Mouse (Mus musculus) neural tube, embryonic 11.5 days (tissue): ENCODE results near the gene Gm3526. TPM values are rescaled to one million over a fixed set of nuclear protein-coding genes. Genes with fewer than 3 reads are reported as not detected.
"Not testable (repeated sequence)": the region's sequence is repeated elsewhere in the genome, so short reads cannot be mapped to it uniquely, and the experiment has no call there.

Source experiments
- ATAC-seq: fragments of 200-750 bp; cut with Nextera tagmentation; 2 replicates; pipeline ENCODE4 v1.8.0; 2017; ENCODE audit warnings: moderate number of reproducible peaks, mild to moderate bottlenecking, moderate TSS enrichment, moderate library complexity; ENCODE audit not compliant: insufficient read depth, low FRiP score, low TSS enrichment
- DNase-seq: peaks from one replicate; pipeline ENCODE4 v3.0.0-alpha.2; 2015; ENCODE audit warnings: low spot score
- H3K27ac ChIP-seq: fragments of 300-500 bp; sonication (generic); 2 replicates; pipeline ENCODE4 v1.5.1; 2014; ENCODE audit warnings: low read depth, mild to moderate bottlenecking, low read length
- H3K27me3 ChIP-seq: fragments of 300-500 bp; sonication (generic); 2 replicates; pipeline ENCODE4 v1.6.1; 2014; ENCODE audit warnings: mild to moderate bottlenecking, low read length, mixed read lengths; ENCODE audit not compliant: control insufficient read depth, insufficient read depth
- H3K36me3 ChIP-seq: fragments of 300-500 bp; sonication (generic); 2 replicates; pipeline ENCODE4 v1.6.1; 2014; ENCODE audit warnings: mild to moderate bottlenecking, low read length, moderate library complexity, mixed read lengths; ENCODE audit not compliant: control insufficient read depth, insufficient read depth
- H3K4me1 ChIP-seq: fragments of 300-500 bp; sonication (generic); 2 replicates; pipeline ENCODE4 v1.6.1; 2014; ENCODE audit warnings: low read length, mixed read lengths; ENCODE audit not compliant: control insufficient read depth, insufficient read depth
- H3K4me2 ChIP-seq: fragments of 300-500 bp; sonication (generic); 2 replicates; pipeline ENCODE4 v1.6.1; 2014; ENCODE audit warnings: low read depth, mild to moderate bottlenecking, moderate library complexity
- H3K4me3 ChIP-seq: fragments of 300-500 bp; sonication (generic); 2 replicates; pipeline ENCODE4 v1.5.1; 2014; ENCODE audit warnings: low read depth, low read length
- H3K9ac ChIP-seq: fragments of 300-500 bp; sonication (generic); 2 replicates; pipeline ENCODE4 v1.6.1; 2014; ENCODE audit warnings: mild to moderate bottlenecking, low read length
- H3K9me3 ChIP-seq: fragments of 300-500 bp; sonication (generic); 2 replicates; pipeline ENCODE4 v1.6.1; 2016; ENCODE audit warnings: low read length; ENCODE audit not compliant: control insufficient read depth
- WGBS: fragments of 180-500 bp; shearing (Covaris S2); extraction: QIAGEN DNeasy Blood & Tissue Kit; methylation state at CpG from one replicate; pipeline ENCODE4 v1.1.7; 2014; 5-methylcytosine and 5-hydroxymethylcytosine counted together
- polyA plus RNA-seq: library from polyadenylated mRNA; unstranded; fragments of >200 nt; fragmentation: Nextera tagmentation; extraction: Ambion mirVana; gene quantifications from 2 replicates; pipeline ENCODE4 v1.2.1, GENCODE M21; 2014

The Gm3526 gene
- polyA plus RNA-seq = not detected in 2 replicates

- no CpG with 5 or more reads among the region's 1 CpGs for whole genome bisulfite sequencing
- H3K9ac ChIP-seq, H3K9me3 ChIP-seq, ATAC-seq, H3K27ac ChIP-seq, H3K27me3 ChIP-seq, H3K36me3 ChIP-seq, DNase-seq, H3K4me3 ChIP-seq, H3K4me1 ChIP-seq, H3K4me2 ChIP-seq: not testable (repeated sequence)
Measured at GRCm38 (mm10) chr14:5260480-5260879, at the start of gene Gm3526. Gene Gm3526, minus strand, starts transcription at chr14:5260580.

Other genes starting within 250 kb of the Gm3526 start
- not detected in 2 replicates for gene Gm3298, start 244.7 kb downstream of the Gm3526 start, polyA plus RNA-seq
- not detected in 2 replicates for gene 4930555G01Rik, start 210.0 kb downstream of the Gm3526 start, polyA plus RNA-seq
- 3.2 TPM in 2 replicates for gene Gm8281, start 189.5 kb downstream of the Gm3526 start, polyA plus RNA-seq
- gene Gm8279, start 129.1 kb downstream of the Gm3526 start, polyA plus RNA-seq = not detected in 2 replicates
- gene Gm3317, start 96.0 kb downstream of the Gm3526 start, polyA plus RNA-seq = not detected in 2 replicates
- gene Gm8271, start 74.8 kb downstream of the Gm3526 start, polyA plus RNA-seq = not detected in 2 replicates
- gene Gm3542, start 74.3 kb upstream of the Gm3526 start, polyA plus RNA-seq = not detected in 2 replicates
- 0.90 TPM in 1 of 2 replicates, not detected in the other for gene Gm3500, start 128.5 kb upstream of the Gm3526 start, polyA plus RNA-seq
- 1.0 and 1.2 TPM in 2 replicates for gene Gm3194, start 194.9 kb upstream of the Gm3526 start, polyA plus RNA-seq
- gene Gm8246, start 217.2 kb upstream of the Gm3526 start, polyA plus RNA-seq = not detected in 2 replicates
- not detected in 2 replicates for gene Gm3187, start 223.6 kb upstream of the Gm3526 start, polyA plus RNA-seq
- 2.5 and 2.7 TPM in 2 replicates for gene Gm3488, start 241.1 kb upstream of the Gm3526 start, polyA plus RNA-seq